Mouse (Mus musculus) forebrain, embryonic 12.5 days (tissue): ENCODE measurements around the gene Clec4d. TPM values are rescaled to one million over a fixed set of nuclear protein-coding genes. Genes with fewer than 3 reads are reported as not detected.
"Not testable (repeated sequence)": the region's sequence is repeated elsewhere in the genome, so short reads cannot be mapped to it uniquely, and the experiment has no call there.

Experiments used
- ATAC-seq: fragments of 200-750 bp; cut with Nextera tagmentation; 2 replicates; pipeline ENCODE4 v1.8.0; 2017; ENCODE audit warnings: moderate TSS enrichment; ENCODE audit not compliant: low FRiP score
- H3K27ac ChIP-seq: fragments of 300-500 bp; sonication (generic); 2 replicates; pipeline ENCODE4 v1.5.1; 2016; ENCODE audit warnings: mild to moderate bottlenecking
- H3K27me3 ChIP-seq: fragments of 300-500 bp; sonication (generic); 2 replicates; pipeline ENCODE4 v1.6.1; 2016; ENCODE audit warnings: mild to moderate bottlenecking
- H3K36me3 ChIP-seq: fragments of 300-500 bp; sonication (generic); replicated peaks from 2 replicates; pipeline ENCODE4 v1.6.1; 2016; ENCODE audit warnings: mild to moderate bottlenecking
- H3K4me1 ChIP-seq: fragments of 300-500 bp; sonication (generic); 2 replicates; pipeline ENCODE4 v1.6.1; 2016
- H3K4me2 ChIP-seq: fragments of 300-500 bp; sonication (generic); 2 replicates; pipeline ENCODE4 v1.6.1; 2016; ENCODE audit warnings: mild to moderate bottlenecking, moderate library complexity
- H3K4me3 ChIP-seq: fragments of 300-500 bp; sonication (generic); replicated peaks from 2 replicates; pipeline ENCODE4 v1.5.1; 2016; ENCODE audit warnings: mild to moderate bottlenecking
- H3K9ac ChIP-seq: fragments of 300-500 bp; sonication (generic); 2 replicates; pipeline ENCODE4 v1.6.1; 2016; ENCODE audit warnings: mild to moderate bottlenecking
- H3K9me3 ChIP-seq: fragments of 300-500 bp; sonication (generic); 2 replicates; pipeline ENCODE4 v1.6.1; 2016
- WGBS: fragments of 180-500 bp; shearing (Covaris S2); methylation state at CpG from one replicate; pipeline ENCODE4 v1.1.7; 2016; 5-methylcytosine and 5-hydroxymethylcytosine counted together
- polyA plus RNA-seq: library from polyadenylated mRNA; unstranded; fragments of >200 nt; fragmentation: Nextera tagmentation; extraction: Ambion mirVana; gene quantifications from 2 replicates; pipeline ENCODE4 v1.2.1, GENCODE M21; 2016

Gene Clec4d
- not detected in 2 replicates for polyA plus RNA-seq

DNA sequence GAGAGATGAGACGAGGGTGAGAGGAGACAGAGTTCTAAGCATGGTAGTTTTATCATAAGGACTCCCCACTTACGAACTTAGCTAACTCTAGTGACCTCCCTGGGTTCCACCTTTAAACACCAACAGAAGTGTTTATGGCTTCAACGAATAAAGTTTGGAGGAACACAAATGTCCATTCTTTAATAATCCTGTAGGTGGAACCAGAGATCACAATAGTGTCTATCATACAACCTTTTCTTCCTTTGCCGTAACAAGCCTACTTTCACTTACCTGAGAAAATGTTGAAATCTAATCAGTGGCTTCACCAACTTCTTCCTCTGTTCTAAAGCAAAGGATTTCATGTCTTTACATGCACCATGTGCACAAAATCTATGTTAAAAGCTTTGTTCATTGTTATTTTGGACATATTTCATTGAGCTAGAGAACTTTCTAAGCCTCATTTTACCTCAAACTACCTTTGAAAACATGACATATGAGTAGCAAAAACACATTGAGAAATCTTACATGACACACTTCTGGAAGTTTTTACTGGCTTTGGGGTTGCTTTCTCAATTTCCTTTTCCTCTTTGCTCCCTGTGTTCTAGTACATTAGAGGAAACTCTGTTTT is at the start of gene Clec4d:
Gene Clec4d (plus strand): TSS at position 557 of the 607 bp plus-strand sequence.
- ATAC-seq: no peak
- no peaks in the 10 kb centered on the region for H3K4me1 ChIP-seq
- H3K27ac ChIP-seq: no peak within 1 kb of the TSS
- H3K9me3 ChIP-seq: no peaks in the 10 kb centered on the region
- 84% methylated on average over 4 of the region's 4 CpGs for WGBS
- no peak within 1 kb of the TSS for H3K9ac ChIP-seq
- no peaks in the 10 kb centered on the region for H3K27me3 ChIP-seq
- H3K4me2 ChIP-seq: no peak within 1 kb of the TSS
- H3K4me3 ChIP-seq: no peak within 1 kb of the TSS
- H3K36me3 ChIP-seq: no peaks in the 10 kb centered on the region

DNA sequence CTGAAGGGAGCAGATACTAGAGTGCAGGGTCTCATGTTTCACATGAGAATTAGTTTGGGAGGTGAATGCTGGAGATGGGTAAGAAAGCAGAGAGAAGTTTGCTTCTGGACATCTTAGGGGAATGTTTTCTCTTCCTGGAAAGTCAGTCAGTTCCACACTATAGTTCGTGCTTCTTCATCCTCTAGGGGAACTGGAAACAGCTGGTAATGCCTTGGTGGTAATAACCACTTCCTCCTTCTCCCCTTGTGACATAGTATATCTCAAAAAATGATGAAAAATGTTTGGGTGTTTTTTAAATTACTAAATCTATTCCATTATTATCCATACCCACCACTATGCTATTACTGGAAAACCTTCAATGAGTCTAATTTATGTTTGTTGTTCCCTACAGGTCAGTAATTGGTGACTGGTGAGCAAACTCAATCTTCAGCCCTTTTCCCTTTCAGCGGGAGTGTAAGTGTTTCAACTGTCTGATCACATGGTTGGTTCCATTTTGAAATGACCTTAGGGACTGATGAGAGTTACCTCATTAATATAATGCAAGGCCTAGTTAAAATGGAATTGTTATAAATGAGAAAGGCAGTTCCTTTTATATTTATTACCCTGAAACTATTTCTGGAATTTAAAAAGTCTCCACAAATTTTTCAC is 34.3 kb upstream of the Clec4d start:
- Histone ChIP-seq H3K4me2 (no peak overlapping the region), H3K4me1 (no peaks in the 10 kb centered on the region), H3K27ac (no peak overlapping the region), H3K27me3 (no peaks in the 10 kb centered on the region), H3K9ac (no peak overlapping the region), H3K36me3 (no peaks in the 10 kb centered on the region), H3K4me3 (no peak overlapping the region), H3K9me3 (no peaks in the 10 kb centered on the region)
- 72% methylated on average over 2 of the region's 2 CpGs for WGBS
- no peak for ATAC-seq

DNA sequence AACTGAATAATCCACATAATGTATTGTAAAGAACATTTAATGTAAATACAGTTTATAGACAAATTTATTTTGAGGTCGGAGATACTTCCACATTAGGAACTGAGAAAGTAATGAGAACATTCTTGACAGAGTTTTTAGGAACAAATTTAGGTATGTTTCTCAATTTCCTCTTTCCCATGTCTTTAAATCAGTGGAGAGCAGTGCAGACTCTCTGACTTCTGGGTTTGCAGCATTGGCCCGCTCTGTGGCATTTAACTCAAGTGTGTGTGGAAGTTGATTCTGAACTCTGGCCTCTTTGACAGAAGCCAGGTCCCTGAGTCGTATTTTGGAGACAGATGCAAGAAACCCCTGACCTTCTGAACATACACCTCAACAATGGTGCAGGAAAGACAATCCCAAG is 32.3 kb upstream of the Clec4d start, which contains the start of gene Clec4n:
Gene Clec4n (plus strand): TSS at position 200 of the 400 bp plus-strand sequence.
- no peak within 1 kb of the TSS for H3K4me3 ChIP-seq
- H3K36me3 ChIP-seq: no peaks in the 10 kb centered on the region
- WGBS: 76% methylated on average over 3 of the region's 3 CpGs
- no peak within 1 kb of the TSS for H3K27ac ChIP-seq
- H3K9ac ChIP-seq: no peak within 1 kb of the TSS
- no peak for ATAC-seq
- H3K4me2 ChIP-seq: no peak within 1 kb of the TSS
- H3K27me3 ChIP-seq: no peaks in the 10 kb centered on the region
- H3K9me3 ChIP-seq: no peaks in the 10 kb centered on the region
- H3K4me1 ChIP-seq: no peaks in the 10 kb centered on the region

DNA sequence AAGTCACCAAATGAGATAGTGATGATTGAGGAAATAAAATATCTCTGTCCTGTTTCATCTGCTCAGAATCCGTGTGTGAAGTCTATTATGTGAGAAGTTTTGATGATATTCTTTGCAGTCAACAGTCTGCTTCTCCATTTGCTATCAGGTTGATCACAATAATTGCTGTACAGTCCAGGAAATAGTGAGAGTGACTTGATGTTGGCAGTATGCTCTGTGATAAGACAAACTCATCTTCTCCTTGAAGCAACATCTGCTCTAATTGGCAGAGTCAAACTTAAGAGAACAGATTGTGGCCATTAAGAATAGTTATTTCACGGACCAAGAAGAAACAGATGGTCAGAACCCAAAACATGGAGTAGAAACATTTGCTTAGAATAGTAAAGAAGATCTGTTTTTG is 30.8 kb upstream of the Clec4d start:
- H3K4me1 ChIP-seq: no peaks in the 10 kb centered on the region
- no peak for ATAC-seq
- no peak overlapping the region for H3K4me3 ChIP-seq
- H3K36me3 ChIP-seq: no peaks in the 10 kb centered on the region
- H3K9me3 ChIP-seq: no peaks in the 10 kb centered on the region
- WGBS: 67% methylated on average over 2 of the region's 2 CpGs
- H3K4me2 ChIP-seq: no peak overlapping the region
- H3K27me3 ChIP-seq: no peaks in the 10 kb centered on the region
- H3K9ac ChIP-seq: no peak overlapping the region
- no peak overlapping the region for H3K27ac ChIP-seq

DNA sequence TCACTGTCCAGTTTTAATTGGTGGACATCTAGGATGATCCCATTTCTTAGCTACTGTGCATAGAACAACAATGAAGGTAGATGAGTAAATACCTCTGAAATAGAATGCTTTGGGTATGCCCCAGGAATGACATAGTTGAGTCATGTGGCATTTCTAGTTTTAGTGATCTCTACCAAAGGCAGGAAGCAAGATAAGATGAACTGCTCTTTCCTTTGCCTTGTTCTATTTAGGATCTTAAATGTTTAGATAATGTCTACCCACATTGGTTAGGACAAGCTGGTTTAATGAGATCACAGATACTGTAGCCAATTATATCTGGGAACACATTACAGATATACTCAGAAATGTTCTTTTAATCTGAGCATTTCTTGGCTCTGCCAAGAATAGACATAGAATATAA is 24.3 kb upstream of the Clec4d start:
- H3K4me1 ChIP-seq: no peaks in the 10 kb centered on the region
- no peaks in the 10 kb centered on the region for H3K36me3 ChIP-seq
- no peak overlapping the region for H3K9ac ChIP-seq
- ATAC-seq: no peak
- no peaks in the 10 kb centered on the region for H3K9me3 ChIP-seq
- H3K27ac ChIP-seq: no peak overlapping the region
- no peak overlapping the region for H3K4me2 ChIP-seq
- H3K4me3 ChIP-seq: no peak overlapping the region
- H3K27me3 ChIP-seq: no peaks in the 10 kb centered on the region

DNA sequence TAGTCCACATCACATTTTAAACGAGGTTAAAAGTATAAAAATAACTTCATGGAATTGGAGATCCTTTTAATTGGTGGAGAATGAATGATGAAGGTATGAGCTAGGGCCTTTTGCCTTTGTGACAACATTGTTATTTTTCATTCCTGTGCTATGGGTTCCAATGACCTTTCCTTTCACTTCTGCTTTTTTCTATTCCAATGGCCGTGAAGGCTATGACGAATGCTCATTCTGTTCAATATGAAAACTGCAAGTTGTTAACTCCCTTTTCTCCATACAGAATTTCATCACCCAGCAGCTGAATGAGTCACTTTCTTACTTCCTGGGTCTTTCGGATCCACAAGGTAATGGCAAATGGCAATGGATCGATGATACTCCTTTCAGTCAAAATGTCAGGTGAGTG is 17.7 kb upstream of the Clec4d start:
- WGBS: 89% methylated on average over 5 of the region's 5 CpGs
- Histone ChIP-seq H3K9ac (no peak overlapping the region), H3K4me2 (no peak overlapping the region), H3K4me1 (no peaks in the 10 kb centered on the region), H3K9me3 (no peaks in the 10 kb centered on the region), H3K27me3 (no peaks in the 10 kb centered on the region), H3K36me3 (no peaks in the 10 kb centered on the region), H3K4me3 (no peak overlapping the region), H3K27ac (no peak overlapping the region)
- ATAC-seq: no peak

DNA sequence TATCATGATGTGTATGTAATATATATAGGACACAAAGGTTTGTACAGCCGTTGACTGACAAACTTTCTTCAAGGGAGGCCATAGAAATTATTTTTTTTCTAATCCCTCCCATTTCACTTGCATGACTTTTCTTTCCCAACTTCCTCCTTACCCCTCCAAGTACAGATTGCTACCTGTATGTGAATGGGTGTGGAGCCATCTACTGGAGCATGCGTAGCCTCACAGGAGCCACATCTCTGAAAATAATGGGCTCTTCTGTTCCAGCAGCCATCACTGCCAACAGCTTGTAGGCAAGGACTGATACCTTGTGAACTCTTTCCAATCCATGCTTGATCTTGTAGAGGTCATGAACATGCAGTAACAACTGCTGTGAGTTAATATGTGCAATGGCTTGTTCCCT is 13.0 kb upstream of the Clec4d start:
- WGBS: 83% methylated on average over 2 of the region's 2 CpGs
- not testable (repeated sequence) for ATAC-seq, H3K9ac ChIP-seq

DNA sequence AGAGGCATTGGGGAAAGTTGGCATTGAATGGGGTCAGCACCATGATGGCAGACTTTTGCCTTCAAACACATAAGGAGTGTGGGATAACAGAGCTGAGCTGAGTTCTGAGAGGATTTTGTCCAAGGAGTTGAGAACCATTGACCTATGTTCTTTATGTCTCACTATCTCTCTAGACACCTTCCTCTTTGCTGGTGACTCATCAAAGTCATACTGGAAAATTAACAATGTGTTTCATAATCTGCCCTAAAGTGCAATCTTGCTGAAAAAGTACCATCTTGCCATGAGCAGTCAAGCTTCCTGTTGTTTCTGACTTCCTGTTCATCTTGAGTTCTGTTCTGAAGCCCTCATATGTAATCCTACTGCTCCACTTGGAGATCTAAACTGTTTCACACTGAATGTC is 9.2 kb upstream of the Clec4d start:
- ATAC-seq: no peak
- Histone ChIP-seq H3K36me3 (no peaks in the 10 kb centered on the region), H3K9ac (no peak overlapping the region), H3K4me1 (no peaks in the 10 kb centered on the region), H3K27ac (no peak overlapping the region), H3K4me3 (no peak overlapping the region), H3K9me3 (no peaks in the 10 kb centered on the region), H3K27me3 (no peaks in the 10 kb centered on the region), H3K4me2 (no peak overlapping the region)

More for the DNA sequence above, 13.0 kb upstream of the Clec4d start:
- not testable (repeated sequence) for H3K27ac ChIP-seq, H3K4me3 ChIP-seq, H3K4me2 ChIP-seq, H3K36me3 ChIP-seq, H3K9me3 ChIP-seq, H3K27me3 ChIP-seq, H3K4me1 ChIP-seq

DNA sequence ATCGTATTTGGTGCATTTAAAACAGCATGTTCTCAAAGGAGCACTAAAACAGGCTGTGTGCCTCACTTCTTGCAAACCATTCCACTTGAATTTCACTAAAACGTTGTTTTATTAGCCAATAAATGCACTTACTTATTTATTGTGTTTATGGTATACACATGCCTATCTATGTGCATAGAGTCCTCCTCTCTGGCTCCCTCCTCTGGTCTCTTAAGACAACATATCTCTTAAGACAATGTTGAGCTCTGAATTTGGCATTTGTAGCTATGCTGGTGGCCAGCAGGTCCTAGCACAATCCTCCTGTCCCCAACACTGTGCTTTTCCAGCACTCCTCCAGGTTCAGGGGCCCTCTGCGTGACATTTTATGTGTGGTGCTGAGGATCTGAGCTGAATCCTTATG is 3.0 kb upstream of the Clec4d start:
- Histone ChIP-seq H3K4me1 (no peaks in the 10 kb centered on the region), H3K4me3 (no peak overlapping the region), H3K4me2 (no peak overlapping the region), H3K27me3 (no peaks in the 10 kb centered on the region), H3K9ac (no peak overlapping the region), H3K27ac (no peak overlapping the region), H3K9me3 (no peaks in the 10 kb centered on the region), H3K36me3 (no peaks in the 10 kb centered on the region)
- ATAC-seq: no peak
- WGBS: 84% methylated on average over 3 of the region's 3 CpGs

DNA sequence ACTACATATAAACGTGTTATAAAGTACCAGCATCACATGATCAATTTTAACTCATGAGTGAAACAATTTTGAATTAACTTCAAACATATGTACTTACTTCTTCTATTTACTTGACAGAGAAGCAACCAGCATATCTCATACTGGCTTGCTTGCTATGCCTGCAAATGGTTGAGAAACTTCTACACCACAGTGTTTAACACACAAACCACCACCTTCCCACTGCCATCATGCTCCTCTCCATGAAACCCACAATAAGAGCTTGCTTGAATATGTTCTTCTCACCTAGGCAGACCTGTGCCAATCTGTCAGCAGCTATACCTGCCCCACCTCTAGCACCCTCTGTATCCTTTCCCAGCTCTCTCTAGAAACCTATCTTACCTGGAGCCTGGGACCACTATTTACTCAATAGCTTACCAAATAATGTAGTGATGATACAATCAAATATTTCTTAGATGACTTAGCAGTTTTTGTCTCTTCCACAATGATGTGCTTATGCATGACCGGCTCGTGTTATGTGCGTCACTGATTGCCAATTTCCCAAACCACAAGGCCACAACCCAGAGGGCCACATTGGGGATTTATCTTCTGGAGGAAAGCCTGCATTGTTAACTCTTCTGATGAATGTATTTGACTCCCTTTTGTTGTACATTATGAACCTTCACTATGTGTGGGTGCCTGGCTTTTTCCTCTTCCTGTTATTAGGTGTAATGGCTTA is 1.9 kb upstream of the Clec4d start:
- Histone ChIP-seq H3K27me3 (no peaks in the 10 kb centered on the region), H3K9ac (no peak overlapping the region), H3K4me1 (no peaks in the 10 kb centered on the region), H3K9me3 (no peaks in the 10 kb centered on the region), H3K4me2 (no peak overlapping the region), H3K4me3 (no peak overlapping the region), H3K36me3 (no peaks in the 10 kb centered on the region), H3K27ac (no peak overlapping the region)
- 88% methylated on average over 4 of the region's 4 CpGs for WGBS
- ATAC-seq: no peak

DNA sequence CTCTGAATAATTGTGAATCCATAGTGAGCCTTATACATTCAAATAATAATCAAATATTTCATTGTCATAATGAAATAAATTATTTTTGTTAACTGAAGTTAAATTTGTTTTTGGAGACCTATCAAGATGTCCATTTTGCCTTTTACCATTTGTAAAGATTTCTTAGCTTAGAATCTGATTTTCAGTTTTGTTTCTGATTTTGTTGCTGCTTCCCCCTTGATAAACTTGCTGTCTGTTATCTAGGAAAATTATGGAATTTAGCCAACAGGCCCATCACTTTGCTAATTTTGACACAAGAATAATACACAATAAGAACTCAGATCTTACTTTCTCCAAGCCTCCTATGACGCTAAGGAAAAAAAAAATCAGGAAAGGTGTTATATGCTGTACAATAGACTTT is 1.0 kb upstream of the Clec4d start:
- Histone ChIP-seq H3K9ac (no peak overlapping the region), H3K36me3 (no peaks in the 10 kb centered on the region), H3K4me2 (no peak overlapping the region), H3K4me3 (no peak overlapping the region), H3K27me3 (no peaks in the 10 kb centered on the region), H3K9me3 (no peaks in the 10 kb centered on the region), H3K27ac (no peak overlapping the region), H3K4me1 (no peaks in the 10 kb centered on the region)
- ATAC-seq: no peak
- WGBS: 97% methylated on average over 1 of the region's 1 CpGs

DNA sequence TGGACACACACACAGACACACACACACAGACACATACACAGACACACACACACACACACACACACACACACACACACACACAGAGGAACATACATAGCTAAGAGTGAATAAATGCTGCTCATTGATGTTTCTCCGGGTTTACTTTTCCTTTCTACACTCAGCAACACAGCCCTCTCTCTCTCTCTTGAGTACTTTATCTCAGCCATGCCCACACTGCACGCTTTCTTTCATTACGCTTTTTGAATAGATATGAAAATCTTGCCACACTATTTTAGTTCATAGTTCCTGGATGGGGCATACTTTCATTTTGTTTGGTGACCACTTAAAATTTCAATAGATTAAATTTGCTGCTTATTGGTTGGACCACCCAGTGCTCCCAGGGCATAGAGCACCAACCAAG is 2.3 kb downstream of the Clec4d start:
- H3K27ac ChIP-seq: no peak overlapping the region
- H3K4me2 ChIP-seq: no peak overlapping the region
- H3K4me1 ChIP-seq: no peaks in the 10 kb centered on the region
- no peak overlapping the region for H3K9ac ChIP-seq
- WGBS: 91% methylated on average over 3 of the region's 3 CpGs
- no peaks in the 10 kb centered on the region for H3K36me3 ChIP-seq
- no peaks in the 10 kb centered on the region for H3K9me3 ChIP-seq
- no peak for ATAC-seq
- no peaks in the 10 kb centered on the region for H3K27me3 ChIP-seq
- H3K4me3 ChIP-seq: no peak overlapping the region

DNA sequence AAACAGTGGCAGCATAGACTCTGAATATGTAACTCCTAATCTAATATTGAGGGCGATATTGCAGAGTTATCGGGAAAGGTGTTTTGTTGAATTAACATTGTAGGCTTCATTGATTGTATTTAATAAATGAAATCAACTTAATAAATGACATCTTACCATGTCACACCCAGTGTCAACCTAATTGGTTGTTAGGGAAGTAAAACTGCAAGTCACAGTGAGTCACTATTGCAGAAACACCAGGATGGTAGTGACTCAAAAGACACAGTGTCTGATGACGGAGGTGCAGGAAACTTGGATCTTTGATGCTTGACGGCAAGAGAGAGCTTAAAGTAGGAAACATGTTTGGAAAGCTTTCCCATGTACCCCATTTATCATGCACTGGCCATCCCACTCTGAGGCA is 3.9 kb downstream of the Clec4d start:
- H3K27ac ChIP-seq: no peak overlapping the region
- no peak overlapping the region for H3K9ac ChIP-seq
- H3K9me3 ChIP-seq: no peaks in the 10 kb centered on the region
- no peaks in the 10 kb centered on the region for H3K36me3 ChIP-seq
- no peaks in the 10 kb centered on the region for H3K27me3 ChIP-seq
- no peak overlapping the region for H3K4me3 ChIP-seq
- 93% methylated on average over 4 of the region's 4 CpGs for WGBS
- H3K4me1 ChIP-seq: no peaks in the 10 kb centered on the region
- ATAC-seq: no peak
- no peak overlapping the region for H3K4me2 ChIP-seq
